Mouse (Mus musculus): ENCODE measurements around the gene Rgs5. TPM values are rescaled to one million over a fixed set of nuclear protein-coding genes. Genes with fewer than 3 reads are reported as not detected.

Rgs5 gene
- total RNA-seq, 2 experiments from 2014 or later: 37.9 to 42.2 TPM

DNA sequence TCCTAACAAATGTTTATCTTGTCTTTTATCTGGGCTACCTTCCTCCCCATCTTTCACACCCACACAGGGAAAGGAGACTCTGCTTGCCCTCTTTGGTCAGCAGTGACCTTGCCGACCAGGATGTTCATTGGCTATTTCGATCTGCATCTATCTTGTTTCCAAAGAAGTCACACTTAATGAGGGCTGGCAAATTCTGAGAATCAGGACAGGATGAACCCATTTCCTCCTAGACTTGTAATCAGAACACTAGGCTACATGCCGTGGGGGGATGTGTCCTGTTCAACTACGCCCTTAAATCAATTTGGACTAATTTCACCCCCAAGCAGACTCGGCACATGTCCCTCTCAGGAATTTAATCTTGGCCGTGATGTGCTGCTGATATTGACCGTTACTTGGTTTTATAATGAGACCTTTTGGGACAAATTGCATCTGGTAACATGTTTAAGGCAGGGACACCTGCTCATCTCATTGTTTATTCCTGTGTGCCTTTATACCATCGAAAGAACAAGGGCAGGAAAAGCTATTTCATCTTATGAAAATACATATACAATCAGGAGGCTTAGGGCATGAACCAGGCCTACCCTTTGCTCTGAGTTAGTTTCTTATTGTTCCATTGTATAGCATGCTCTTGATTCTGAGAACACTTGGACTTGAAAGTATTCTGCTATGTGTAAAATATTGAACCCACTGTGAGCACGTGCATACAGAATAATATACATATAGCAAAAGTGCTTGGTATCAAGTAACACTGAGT is 25.3 kb downstream of the Rgs5 start:
- Histone ChIP-seq H3K4me3 (no peak overlapping the region), H3K27ac (no peak overlapping the region)
- no peak for DNase-seq (ENCODE audit: extremely low spot score in 1 of 2, low spot score in 2 of 2)
- TF ChIP-seq CTCF (IDR thresholded peaks at IDR 0.05): no peak
- intact Hi-C loops (cut with DNase I): no loop called here

DNA sequence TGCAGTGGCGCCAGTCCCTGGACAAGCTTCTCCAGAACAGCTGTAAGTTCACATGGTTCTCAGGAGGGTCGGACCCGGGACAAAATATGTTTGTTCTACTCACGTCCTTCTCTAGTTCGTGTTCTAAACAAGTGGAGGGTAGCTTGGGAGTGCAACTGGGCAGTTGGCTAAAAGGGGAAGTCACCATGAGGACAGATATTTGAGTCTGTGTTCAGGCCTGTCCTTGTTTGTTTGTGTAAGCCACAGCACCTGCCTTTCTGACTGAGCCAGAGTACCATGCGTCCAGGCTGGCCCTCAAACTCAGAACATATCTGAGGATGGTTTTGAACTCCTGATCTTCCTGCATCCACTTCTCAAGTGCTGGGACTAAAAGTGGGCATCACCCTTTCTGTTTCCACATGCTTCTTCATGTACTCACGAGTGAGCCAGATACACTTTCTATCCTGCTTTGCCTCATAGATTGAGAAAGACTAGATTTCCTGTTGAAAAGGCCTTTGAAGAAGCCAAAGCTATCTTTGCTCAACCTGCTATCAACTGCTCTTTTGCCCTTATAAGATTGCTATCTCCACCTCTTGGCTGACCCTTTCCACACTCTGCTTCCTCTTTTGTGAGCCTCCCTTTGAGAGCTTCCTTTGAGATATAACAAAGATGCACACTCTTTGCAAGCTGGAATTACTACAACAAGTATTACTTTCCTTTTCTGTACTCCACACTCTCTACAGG is 27.6 kb downstream of the Rgs5 start:
- intact Hi-C loops (cut with DNase I): no loop called here
- no peak for TF ChIP-seq CTCF (IDR thresholded peaks at IDR 0.05)
- no peak for DNase-seq (ENCODE audit: extremely low spot score in 1 of 2, low spot score in 2 of 2)
- Histone ChIP-seq H3K27ac (no peak overlapping the region), H3K4me3 (no peak overlapping the region)

DNA sequence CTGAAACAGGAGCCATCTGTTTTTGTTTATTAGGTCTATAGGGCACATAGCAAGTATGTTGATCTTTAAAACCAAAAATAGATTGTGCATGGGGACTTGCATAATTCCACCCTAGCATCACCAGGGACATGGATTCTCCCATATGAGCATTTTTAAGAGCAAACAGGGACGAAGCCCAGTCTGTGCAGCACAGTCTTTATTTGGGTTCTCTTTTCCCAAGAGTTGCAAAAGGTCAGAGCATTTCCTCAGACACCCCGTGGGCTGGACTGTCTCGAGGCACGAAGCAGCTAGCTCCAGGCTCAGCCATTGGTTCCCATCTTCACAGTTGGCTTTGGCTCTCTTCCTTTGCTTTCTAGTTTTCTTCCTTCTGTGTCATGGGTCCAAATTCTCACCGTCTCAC is 30.0 kb downstream of the Rgs5 start:
- TF ChIP-seq CTCF (IDR thresholded peaks at IDR 0.05): no peak
- no peak overlapping the region for H3K27ac ChIP-seq
- intact Hi-C loops (cut with DNase I): no loop called here
- no peak overlapping the region for H3K4me3 ChIP-seq
- DNase-seq (ENCODE audit: extremely low spot score in 1 of 2, low spot score in 2 of 2): no peak

DNA sequence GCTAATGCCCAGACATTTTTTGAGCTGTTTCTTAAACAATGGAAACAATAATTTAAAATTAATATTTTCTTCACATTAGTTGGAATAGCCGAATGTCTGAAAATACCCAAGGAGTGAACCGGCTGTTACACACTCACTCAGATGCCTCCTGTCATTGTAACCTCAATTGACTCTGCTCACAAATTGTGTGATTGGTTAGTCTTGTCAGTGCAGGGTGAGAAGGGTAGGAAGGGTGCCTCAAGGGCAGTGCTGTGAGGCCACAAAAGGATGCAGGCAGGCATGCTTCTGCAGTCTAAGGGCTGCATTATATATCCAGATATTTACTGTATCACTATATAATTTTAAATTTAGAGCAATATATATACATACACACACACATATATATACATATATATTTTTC is 37.7 kb downstream of the Rgs5 start:
- intact Hi-C loops (cut with DNase I): no loop called here
- no peak overlapping the region for H3K27ac ChIP-seq
- no peak for DNase-seq (ENCODE audit: extremely low spot score in 1 of 2, low spot score in 2 of 2)
- H3K4me3 ChIP-seq: no peak overlapping the region
- TF ChIP-seq CTCF (IDR thresholded peaks at IDR 0.05): no peak

DNA sequence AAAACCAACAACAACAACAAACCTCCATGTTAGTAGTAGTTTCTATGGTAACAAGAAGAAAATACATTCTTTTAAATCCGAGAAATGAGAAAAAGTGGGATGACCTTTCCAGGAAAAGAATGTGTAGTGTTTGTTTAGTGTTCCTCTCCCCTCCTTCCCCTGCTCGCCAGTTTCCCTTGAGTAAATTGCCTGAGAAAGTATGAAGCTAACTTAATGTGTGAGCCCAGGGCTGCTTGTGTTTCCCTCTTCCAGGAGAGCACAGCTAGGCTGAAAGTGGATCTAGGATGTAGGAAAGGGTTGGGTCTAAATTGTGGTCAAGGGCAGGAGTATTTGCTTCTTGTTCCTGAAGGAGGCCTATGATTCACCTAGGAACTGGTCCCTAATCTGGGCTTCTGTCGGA is 38.2 kb downstream of the Rgs5 start:
- intact Hi-C loops (cut with DNase I): no loop called here
- H3K4me3 ChIP-seq: no peak overlapping the region
- no peak for DNase-seq (ENCODE audit: extremely low spot score in 1 of 2, low spot score in 2 of 2)
- TF ChIP-seq CTCF (IDR thresholded peaks at IDR 0.05): no peak
- no peak overlapping the region for H3K27ac ChIP-seq

DNA sequence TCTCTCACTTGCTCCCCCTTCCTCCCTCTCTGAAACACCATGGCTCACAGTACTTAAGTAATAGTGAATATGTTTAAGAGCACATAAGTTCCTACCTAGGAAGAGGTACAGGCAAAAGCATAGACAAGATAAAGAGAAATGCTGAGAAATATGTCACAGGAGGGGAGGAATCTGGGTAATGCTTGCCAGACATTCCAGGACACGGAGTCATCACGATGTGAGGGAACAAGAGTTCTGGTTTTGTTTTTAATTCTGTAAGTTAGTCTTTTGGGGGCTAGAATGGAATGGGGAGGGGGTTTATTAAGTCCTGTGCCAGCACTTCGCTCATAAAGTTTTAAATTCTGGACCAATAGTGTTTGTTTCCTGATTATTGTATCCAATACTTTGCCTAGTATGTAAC is 40.1 kb downstream of the Rgs5 start:
- no peak for TF ChIP-seq CTCF (IDR thresholded peaks at IDR 0.05)
- H3K27ac ChIP-seq: no peak overlapping the region
- DNase-seq (ENCODE audit: extremely low spot score in 1 of 2, low spot score in 2 of 2): no peak
- H3K4me3 ChIP-seq: no peak overlapping the region
- intact Hi-C loops (cut with DNase I): no loop called here

DNA sequence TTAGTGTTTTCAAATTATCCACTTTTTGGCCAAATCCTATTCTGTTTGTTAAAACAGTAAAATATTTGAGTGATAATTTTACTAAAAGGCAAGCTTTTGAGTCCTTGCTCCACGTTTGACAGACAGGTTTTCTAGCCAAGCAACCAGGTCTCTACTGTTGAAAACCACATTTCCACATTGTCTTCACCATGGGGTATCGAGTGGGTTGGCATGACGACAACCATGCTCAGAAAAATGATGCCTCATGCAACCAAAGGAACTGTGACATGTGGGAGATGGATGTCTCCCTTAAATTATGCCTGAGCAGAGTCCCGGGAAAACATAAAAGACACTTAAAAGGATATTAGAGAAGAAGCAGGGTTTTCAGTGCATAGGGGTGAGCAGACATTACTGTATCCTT is 41.9 kb downstream of the Rgs5 start:
- H3K4me3 ChIP-seq: no peak overlapping the region
- no peak overlapping the region for H3K27ac ChIP-seq
- no peak for DNase-seq (ENCODE audit: extremely low spot score in 1 of 2, low spot score in 2 of 2)
- TF ChIP-seq CTCF (IDR thresholded peaks at IDR 0.05): no peak
- intact Hi-C loops (cut with DNase I): no loop called here

DNA sequence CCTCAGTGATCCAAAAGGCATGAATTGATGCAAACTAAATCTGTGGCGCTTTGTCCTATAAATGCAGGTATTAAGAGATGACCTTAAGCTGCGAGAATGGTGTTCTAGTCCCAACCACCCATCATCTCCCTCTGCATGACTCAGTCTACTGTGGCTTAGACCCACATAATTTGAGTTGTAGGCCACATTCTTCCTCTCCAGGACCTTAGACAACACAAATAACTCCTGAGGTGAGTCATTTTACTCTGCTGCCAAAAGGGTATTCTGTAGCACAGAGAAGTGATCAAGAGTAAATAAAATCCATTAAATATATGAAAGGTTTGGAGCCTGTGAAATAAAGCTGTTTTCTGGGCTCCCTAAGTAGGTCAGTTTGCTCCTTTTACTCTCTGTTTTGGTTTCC is 43.9 kb downstream of the Rgs5 start:
- TF ChIP-seq CTCF (IDR thresholded peaks at IDR 0.05): no peak
- H3K4me3 ChIP-seq: no peak overlapping the region
- DNase-seq (ENCODE audit: extremely low spot score in 1 of 2, low spot score in 2 of 2): no peak
- intact Hi-C loops (cut with DNase I): no loop called here
- H3K27ac ChIP-seq: no peak overlapping the region

DNA sequence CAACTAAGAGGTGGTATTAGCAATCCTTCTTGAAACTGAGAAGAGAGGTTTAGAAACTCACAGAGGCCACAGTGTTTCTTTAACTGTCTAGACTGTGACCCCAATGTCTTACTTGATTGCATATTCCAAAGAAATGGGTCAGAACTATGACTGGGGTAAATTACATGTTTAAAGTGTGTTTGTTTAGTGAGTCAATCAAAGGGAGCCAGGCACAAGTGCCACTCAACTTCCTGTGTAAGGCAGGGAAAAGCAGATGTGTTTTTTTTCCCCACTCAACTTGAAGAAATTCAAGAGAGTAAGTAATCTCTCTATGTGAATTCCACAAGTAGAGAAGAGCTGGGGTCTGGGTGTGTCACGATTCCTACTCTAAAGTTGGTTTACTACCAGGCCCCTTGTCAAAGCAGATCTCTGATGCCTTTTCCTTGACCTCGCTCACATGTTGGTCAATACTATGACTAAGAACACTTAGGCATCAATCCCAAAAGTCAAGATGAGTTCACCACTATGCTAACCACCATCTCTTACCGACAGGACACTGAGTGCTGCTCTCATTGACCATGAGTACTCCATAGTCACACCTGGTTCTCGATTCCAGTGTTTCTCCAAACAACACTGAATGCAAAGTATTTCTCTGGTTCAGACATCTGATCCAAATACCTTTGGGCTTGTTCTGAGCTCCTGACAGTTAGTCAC is 49.2 kb downstream of the Rgs5 start:
- Histone ChIP-seq H3K27ac (no peak overlapping the region), H3K4me3 (no peak overlapping the region)
- DNase-seq (ENCODE audit: extremely low spot score in 1 of 2, low spot score in 2 of 2): no peak
- TF ChIP-seq CTCF (IDR thresholded peaks at IDR 0.05): no peak
- intact Hi-C loops (cut with DNase I): no loop called here

DNA sequence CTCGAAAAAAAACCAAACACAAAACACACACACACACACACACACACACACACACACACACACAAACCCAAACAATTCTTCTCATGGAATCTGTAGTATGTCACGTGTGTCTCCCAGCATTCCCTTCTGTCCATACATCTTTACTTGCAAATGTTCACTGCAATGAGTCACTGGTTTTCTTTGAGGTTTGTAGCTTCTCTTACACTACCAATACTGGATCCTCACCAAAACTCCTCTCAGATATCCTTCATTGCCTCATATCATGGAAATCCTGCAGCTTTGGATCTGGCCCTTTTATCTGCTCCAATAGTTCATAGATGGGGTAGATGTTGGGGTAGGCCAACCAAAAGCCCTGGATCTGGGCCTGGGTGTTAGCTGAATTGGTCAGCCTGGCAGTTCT is 66.5 kb downstream of the Rgs5 start:
- intact Hi-C loops (cut with DNase I): no loop called here
- no peak for TF ChIP-seq CTCF (IDR thresholded peaks at IDR 0.05)
- no peak for DNase-seq (ENCODE audit: extremely low spot score in 1 of 2, low spot score in 2 of 2)
- H3K4me3 ChIP-seq: no peak overlapping the region
- H3K27ac ChIP-seq: no peak overlapping the region

DNA sequence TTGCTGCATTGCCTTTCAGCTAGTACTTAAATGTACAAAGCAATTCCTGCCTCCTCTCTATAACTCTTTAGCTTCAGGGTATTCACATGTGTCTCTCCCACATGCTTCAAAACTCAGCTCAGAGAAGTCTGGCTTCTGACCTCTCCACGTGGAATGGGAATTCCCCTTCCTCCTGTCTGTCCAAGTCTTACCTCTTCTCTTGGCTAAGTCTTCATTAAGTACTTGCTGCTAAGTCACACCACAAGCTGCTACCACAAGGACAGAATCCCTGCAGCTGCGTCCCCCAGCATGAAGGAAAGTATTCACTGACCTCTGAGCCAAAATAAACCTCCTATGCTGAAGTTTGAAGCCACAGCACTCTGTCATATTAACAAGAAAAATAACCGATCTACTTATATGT is 71.0 kb downstream of the Rgs5 start:
- no peak for DNase-seq (ENCODE audit: extremely low spot score in 1 of 2, low spot score in 2 of 2)
- H3K4me3 ChIP-seq: no peak overlapping the region
- no peak for TF ChIP-seq CTCF (IDR thresholded peaks at IDR 0.05)
- intact Hi-C loops (cut with DNase I): loop anchor here (5.0 kb wide), 1 partner anchor 49 kb away; no protein-coding TSS in a partner anchor
- no peak overlapping the region for H3K27ac ChIP-seq

DNA sequence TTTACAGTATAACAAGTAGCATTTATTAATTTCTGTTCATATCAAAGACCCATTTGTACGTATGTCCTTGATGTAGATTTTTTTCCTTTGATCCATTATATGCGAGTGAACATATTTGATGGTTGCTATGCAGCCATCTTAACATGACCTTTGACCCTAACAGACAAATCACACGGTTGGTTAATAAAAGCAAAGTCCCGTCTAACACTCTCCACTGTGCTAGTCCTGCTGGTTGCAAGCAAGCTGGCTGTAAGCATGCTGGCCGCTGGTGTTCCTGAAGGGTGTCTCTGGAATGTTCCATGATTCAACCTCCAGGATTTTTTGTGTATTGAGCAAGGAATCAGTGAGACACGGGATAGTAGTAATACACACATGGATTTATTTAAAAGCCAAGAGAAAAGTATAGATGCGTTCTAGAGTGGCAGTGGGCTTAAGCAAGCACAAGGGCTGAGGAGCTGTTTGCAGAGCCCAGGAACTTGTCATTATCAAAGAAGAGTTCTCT is 75.3 kb downstream of the Rgs5 start:
- no peak for DNase-seq (ENCODE audit: extremely low spot score in 1 of 2, low spot score in 2 of 2)
- Histone ChIP-seq H3K4me3 (no peak overlapping the region), H3K27ac (no peak overlapping the region)
- intact Hi-C loops (cut with DNase I): no loop called here
- no peak for TF ChIP-seq CTCF (IDR thresholded peaks at IDR 0.05)

Measured in left cerebral cortex, adult 2 months (tissue).